Mouse (Mus musculus) monocyte, adult 2 months (primary cell): ENCODE results near the gene Ccdc54.
A peak's percentile ranks its signal among the peaks of the same experiment; 100 is the strongest.

Experiments used
- DNase-seq, 2 experiments: peaks; one replicate each; pipeline ENCODE4 v3.0.0; 2022; ENCODE audit warnings: low spot score in 2 of 2, low read depth in 1 of 2

Gene Ccdc54

DNA sequence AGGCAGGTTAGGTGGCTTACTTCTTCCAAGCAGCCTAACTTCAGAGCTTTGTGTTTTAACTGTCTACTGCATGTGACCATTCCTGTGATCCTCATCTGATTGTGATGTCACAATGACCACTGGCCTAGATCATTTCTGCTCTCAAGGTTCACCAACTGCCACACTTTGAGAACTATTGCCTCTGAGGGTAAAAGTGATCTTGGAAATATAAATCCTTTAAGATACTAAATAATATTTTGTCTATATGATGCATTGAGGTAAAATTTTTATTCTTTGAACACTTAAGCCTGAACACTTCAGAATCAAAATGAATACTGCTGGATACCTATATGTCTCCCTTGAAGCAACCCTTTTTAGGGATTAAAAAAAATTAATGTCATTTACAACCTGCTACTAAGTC is at the start of gene Ccdc54:
Gene Ccdc54 (minus strand): TSS at position 101 of the 400 bp plus-strand sequence.
- no peak for DNase-seq

DNA sequence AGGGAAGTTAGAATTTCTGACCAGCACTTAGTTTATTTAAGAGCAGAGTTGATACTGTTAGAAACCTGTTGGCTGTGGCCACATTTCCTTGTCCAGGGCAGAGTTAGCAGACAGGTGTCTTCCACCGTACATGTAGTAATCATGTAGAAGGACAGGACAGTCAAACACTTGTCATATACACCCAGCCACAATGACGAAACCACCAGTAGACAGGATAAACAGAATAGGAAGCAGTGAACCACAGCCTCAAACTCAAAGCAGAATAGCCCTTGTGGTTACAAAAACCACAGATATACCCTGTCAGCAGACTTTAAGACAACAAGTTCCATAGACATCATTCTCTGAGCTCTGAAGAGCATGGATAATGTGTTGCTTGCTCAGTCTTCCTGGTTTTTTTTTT is 41.6 kb upstream of the Ccdc54 start:
- DNase-seq, result no peak

DNA sequence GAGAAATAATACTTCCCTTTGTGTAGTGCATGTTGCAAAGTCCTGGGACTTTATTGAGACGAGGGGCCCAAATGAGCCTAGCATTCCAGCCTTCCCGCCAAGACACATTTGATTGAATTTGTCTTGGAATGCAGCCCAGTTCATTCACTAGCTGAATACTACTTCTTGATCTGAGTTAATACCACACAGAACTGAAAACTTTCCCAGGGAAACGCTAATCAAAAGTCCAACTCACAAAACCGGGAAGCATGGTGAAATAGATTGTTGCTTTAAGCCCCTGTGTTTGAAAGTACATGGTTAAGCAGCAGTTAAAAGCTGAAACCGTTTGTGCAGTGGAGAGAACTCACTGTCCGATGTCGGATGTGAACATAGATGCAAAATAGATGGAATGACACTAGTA is 24.6 kb upstream of the Ccdc54 start:
- no peak for DNase-seq

DNA sequence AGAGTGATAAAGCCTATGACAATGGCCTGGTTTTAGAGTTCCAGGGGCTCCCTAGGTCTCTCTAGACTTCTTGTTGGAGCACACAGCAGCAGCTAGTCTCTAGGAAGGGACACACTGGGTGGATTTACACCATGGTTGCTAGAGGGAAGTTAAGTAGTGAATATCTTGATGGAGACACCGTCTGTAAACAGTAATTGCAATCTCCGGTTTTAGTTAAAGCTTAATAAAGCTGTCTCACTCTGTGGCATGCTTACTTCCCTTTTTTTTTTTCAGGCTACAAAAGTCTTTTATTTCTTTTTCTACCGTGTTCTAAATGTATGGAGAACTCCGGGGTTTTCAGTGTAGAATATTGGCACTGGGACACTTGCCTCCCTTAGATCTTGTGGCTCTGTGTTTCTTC is 22.0 kb upstream of the Ccdc54 start:
- no peak for DNase-seq

DNA sequence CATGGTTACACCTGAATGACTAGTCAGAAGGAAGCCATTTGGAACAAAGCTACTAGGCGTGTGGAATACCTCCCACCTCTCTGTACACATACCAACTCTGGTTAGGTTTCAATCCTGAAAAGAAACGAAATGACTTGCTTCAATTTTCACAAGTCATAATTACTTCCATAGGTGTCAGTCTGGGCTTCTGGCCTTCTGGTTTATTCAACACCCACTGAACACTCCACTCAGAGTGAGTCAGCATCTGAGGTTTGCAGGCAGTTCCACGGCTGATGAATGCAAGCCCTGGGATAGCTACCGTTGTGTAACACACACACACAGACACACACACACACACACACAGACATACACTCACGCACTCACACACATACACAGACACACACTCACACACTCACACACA is 19.6 kb upstream of the Ccdc54 start:
- DNase-seq, result no peak

DNA sequence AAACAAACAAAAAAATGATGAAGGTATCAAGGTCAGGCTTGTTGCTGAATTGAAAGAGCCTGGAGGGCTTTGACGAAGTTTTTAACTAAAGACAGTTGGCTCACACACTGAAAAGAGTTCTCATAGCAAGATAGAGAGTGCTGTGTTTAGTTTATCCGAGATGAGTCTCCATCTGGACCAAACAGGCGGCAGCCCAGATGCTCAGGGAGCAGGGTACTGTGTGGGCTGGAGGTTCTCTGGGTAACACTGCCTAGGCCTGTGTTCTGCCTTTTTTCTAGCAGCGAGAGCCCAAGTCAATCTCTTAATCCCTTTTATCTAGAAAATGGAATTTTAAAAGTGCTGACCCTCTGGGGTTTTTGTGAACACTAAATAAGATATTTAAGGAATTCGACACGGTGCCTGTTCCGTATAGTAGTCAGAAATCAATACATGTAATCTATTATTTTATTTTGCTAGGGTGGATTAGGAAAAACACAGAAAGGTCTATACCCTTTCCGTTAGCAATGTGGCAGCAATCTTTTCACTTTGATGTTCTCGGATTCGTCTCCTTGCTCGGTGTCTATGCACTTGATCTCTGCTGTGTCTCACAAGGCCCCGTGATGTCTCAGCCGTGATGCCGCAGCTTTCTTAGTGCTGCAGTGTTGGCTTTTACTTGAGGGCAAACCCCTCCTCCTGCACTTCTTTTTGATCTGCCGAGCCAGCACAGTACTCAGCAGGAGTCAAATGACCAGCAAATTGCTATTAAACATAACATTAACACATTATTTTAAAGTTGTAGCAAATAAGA is 17.0 kb upstream of the Ccdc54 start:
- DNase-seq, result no peak

DNA sequence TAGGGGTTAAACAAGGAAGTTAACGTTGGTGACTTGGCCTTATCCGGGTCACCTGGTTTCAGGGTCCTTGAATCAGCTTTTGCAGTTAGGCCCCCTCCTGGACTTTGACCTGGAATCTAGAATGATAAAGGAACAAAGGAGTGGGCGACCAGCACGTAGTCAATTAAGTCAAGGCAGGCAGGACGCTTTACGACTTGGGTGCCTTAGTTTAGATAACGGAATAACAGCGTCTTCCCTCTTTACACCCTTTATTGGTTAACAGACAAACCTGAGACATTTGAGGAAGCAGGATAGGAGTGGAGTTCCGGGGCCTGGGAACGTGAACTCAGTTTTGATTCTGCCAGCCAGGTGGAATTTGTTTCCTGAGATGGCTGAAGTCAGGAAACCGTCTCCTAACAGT is 13.9 kb upstream of the Ccdc54 start:
- DNase-seq, result no peak

DNA sequence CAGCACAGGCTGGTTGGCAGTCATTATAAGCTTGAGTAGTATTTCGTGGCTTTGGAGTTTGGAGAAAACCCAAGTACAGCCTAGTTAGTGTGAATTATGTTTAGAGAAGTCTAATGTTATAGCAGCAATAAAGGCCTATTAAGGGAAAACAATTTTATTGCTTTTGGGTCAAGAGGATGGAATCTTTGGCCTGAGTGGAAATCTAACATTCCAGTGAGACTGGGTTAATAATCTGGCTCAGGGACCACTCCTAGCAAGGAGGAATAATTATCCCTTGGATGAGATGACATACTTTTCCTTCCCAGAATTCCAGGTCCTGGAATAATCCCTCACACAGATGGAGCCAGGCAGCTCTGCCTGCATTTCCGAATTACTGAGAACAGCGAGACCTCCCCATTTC is 11.0 kb upstream of the Ccdc54 start:
- no peak for DNase-seq

DNA sequence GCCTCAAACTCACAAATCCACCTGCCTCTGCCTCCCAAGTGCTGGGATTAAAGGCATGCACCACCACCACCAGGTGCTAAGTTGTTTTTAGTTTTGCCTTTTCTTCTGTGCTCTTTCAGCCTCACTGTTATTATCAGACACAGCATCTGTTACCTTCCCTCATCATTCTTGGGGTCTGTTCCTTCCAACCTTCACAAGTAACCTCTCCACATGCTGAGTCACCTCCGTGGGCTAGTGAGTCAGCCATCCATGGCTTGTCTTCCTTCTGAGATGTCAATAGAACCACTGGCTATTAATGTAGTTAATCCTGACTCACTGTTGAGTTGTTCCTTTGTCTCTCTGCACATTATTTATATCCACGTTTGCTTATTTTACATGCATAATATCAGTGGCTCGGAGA is 9.7 kb upstream of the Ccdc54 start:
- no peak for DNase-seq

DNA sequence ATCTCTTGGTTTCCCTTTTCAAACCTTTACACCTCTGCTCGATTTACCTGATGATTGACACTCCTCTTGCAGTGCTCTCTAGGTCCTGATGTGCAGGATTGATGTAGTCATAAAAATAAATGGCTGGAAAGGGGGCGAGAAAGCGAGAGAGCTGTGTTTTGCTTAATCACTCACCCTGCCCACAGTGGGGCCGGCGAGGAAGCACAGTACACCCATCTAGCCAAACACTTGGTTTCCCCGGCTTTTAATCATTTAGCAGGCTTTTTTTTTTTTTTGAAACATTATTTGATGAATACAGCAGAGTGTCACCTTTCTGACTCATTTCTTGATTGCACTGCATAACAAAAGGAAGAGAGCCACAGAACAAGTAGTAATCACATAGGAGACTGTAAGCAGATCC is 5.7 kb upstream of the Ccdc54 start:
- no peak for DNase-seq

DNA sequence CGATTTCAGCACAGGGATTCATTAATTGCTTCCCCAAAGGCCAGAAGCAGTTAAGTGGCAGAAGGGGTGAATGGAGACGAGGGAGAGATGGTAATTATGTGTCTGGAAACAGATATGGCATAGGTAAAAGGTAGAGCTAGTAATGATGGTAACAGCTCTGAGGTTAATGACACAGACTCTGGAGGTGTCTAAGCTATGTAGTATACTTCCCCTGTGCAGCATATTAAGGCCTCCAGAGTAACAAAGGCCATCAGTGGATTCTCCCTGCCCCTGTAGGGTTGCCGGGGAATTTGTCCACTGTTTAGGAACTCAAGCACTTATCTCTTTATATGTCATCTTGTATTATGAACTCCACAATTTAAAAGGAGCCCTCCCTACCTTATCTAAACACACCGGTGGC is 5.2 kb upstream of the Ccdc54 start:
- no peak for DNase-seq

DNA sequence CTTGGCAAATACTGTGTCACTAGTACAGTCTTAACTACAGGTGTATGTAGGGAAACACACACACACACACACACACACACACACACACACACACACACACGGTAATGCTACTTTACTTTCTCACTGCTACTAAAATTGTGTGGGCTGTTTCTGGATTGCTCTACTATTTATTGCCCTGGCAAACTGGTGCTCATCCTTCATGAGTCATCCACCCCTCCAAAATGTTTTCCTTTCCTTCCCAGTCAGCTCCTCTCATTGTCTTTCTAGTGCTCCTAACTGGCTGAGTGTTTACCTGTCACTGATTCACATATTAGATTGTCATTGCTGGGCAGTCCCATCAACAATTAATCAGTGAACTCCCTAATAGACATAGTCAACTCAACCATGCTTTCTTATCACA is 3.9 kb upstream of the Ccdc54 start:
- DNase-seq, result no peak

DNA sequence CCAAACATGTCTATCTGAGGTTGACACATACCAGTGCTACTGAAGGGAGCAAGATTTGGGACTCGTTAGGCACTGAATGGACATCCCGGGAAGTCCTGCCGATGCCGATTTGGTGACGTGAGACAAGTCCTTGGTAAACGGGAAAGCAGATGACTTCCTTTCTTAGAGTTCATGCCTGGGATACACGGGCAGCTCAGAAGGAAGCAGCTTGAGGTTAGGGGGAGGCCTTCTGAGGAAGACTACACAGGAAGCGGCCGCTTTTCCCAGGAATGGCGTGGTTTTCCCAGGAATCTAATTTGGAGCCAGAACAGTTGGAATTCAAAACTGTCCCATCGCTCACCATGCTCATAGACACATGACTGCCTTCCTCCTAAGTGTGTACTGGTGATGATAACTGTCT is 2.4 kb upstream of the Ccdc54 start:
- DNase-seq, result no peak

DNA sequence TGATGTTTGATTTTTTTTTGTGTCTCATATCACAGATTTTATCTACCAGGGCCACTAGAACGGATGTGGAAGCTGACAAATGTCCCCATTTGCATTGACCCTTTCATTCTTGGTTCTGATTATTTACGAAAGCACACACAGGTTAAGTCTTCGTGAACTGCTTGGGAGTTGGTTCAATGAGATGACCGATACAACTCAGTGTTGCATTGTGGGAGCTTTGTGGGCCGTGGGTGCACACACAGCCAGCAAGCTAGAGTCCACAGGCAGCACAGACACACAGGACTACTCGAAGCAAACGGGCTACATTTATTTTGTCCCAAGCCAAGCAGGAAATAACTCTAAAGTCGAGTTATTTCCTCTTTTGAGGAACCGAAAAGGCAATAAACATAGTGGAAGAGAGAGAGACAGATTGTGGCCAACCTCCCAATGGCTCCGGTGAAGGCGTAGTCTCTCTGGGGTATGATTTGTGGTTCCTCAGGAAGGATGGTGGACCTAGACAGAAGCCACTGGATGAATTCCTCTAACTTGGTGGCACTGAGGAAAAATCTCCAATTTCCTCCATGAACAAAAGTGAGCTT is 1.3 kb downstream of the Ccdc54 start:
- no peak for DNase-seq

DNA sequence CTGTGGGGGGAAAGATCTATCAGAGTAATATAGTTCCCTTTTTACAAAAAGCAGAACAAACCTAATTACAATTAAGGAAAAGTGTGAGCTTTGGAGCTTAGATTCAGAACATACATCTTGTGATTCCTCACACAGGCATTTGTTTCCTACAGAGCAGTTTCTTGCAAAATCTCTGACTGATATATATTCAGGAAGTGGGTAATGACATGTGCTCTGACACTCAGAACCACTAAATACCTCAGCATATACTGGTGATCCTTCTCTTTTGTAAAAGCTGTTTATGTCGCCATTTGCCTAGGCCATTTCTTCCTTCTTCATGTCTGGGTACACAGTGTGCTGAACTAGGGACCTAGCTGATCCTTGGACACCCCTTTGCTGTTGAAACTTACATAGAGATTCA is 2.8 kb downstream of the Ccdc54 start:
- DNase-seq, result peak in 1 of 2 experiments; percentile 6

DNA sequence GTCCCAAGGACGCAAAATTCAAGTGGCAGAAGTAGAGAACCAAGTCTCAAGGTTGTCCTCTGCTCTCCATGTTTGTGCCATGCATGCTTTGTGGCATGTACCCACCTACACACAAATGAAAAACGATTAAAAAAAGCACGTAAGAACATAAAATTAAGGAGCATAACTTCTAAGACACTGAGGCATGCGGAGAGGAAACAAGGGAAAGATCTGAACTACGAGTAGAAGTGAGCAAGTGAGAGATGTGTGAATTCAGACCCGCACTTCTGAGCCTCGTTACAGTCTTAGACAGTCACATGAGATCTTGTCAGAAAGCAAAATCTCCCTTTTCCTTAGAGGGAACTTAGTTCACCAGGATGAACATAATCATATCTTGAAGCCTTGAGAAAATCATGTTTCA is 3.8 kb downstream of the Ccdc54 start:
- DNase-seq, result no peak

DNA sequence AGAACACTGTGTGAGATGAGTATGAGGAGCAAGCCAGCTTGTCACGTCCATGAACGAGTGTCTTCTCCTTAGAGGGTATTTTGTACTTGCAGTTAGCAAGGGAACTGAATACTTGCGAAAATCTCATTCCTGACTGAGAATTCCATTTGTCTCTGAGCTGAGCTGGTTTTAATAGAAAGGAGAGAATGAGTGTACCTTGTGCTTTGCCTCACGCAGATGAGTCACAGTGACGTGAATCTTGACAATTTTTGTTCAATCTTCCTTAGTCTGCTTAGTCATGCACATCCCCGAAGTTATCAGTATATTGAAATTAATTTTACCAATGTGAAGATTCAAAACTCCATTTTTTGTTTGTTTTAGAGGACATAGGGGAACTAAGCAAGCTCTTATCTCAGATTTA is 12.6 kb downstream of the Ccdc54 start:
- no peak for DNase-seq

DNA sequence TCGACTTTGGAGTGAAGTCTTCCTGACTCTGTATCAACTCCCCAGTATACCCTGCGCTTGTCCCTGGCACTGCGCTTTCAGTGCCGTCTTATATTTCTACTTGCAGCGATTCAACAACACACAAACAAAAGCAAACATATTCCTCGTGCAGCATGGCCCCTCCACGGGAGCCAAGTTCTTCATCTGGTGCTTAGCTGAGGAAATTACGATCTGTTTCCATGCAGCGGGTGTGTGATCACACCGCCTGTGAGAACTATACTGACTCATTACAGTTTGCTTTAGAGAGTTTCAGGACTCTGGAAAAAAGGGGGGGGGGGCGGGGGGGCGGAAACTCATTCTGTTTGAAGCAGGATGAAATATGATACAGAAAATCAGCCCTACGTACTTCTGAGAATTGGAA is 18.4 kb downstream of the Ccdc54 start:
- DNase-seq, result no peak

DNA sequence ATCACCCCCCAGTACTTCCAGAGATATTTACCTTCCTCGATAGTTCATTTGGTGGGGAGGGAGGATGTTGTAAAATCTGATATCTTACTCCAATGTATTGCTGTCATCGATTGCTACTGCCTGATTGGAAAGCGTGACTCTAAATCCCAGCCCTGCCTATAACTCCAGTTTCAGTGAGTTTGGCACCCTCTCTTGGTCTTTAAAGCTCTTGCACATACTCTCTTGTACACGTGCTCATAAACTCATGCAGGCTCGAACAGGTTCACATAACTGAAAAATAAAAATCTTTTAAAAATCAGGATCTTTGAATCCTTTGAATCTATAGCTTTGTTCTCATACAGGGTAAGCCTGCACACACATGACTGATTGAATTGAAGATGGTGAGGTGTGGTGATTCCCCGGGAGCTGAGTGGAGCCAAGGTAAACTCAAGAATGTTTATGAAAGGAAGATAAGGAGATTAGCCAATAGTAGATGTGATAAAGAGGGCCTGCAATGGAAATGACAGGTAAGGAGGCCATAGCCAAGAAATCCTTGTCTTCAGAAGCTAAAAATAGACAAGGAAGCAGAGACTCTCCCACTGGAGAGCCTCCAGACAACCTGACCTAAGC is 31.7 kb downstream of the Ccdc54 start:
- DNase-seq, result no peak

DNA sequence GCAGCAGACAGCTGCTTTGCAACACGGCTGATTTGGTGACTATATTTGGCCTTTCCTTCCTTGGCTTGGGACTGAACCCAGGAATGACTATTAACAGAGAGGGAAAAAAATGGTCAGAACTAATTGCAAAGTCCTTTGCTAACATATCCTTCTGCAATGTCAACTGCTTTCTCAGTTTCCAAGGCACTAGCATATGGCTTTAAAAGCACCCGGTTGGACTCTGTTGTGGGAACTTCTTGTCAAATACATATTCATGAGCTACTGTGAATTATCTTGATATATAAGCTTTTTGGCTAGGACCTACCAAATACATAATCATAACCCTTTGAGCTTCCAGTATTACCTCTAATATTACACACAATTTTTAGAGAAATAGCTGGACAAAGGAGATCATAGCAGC is 37.1 kb downstream of the Ccdc54 start:
- no peak for DNase-seq

DNA sequence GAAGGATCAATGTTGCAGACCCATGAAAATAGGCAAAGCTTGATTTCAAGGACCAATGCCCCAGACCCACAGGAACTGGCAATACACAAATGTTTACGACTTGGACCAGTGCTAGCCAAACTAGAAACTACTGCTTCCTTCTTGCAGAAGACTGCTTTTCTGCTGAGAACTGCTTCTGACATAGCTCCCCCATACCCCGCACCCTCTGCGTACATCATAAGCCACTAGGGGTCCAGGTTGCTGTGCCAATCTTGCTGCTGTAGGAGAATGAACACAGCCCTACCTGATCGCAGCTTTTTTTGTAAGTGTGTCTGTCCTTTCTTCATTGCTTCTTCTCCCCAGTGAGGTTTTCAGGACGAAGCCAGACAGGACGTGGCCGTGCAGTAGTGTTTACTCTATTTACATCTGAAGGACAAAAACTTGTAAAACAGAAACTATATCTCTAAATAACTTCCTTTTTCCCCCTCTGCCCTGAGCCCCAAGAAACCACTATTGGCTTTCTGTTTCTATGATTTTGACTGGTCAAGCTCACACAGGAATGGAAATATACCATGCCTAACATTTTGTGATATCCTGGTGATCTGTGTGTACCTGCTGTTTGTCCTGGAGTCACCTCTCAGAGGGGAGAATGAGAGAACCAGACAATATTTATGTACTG is 39.0 kb downstream of the Ccdc54 start:
- DNase-seq, result no peak

DNA sequence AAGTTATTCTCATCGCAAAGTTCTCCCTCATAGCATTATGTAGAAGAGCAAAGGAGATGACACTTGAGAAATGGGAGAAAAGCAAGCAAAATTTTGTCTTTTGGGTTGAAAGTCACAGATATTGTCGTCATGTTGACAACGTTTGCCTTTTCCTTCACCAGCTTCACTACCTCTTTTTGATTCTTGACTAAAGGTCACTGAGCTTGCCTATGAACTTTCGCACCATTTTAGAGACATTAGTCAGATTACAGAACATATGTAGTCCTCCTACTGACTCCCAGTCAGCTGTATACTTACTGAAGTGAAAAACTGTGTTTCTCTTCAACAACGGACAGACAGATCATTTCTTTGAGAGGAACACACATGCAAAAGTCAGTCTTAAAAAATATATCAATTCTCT is 40.0 kb downstream of the Ccdc54 start:
- no peak for DNase-seq
